Mouse (Mus musculus) ES-E14 (cell line): ENCODE measurements around the gene Ffar3.

ENCODE experiments used
- CHD2 ChIP-seq: IDR thresholded peaks from 2 replicates; pipeline ENCODE4 v1.6.1; 2014; ENCODE audit warnings: mild to moderate bottlenecking, low read depth, low read length, inconsistent platforms
- MAFK ChIP-seq: IDR thresholded peaks from 2 replicates; pipeline ENCODE4 v1.6.1; 2014; ENCODE audit warnings: mild to moderate bottlenecking, low read depth, low read length, inconsistent platforms; ENCODE audit not compliant: insufficient read depth
- ZC3H11A ChIP-seq: IDR thresholded peaks from 2 replicates; pipeline ENCODE4 v1.6.1; 2012; ENCODE audit warnings: low read depth, mild to moderate bottlenecking, inconsistent platforms, low read length, borderline replicate concordance
- ZNF384 ChIP-seq: IDR thresholded peaks from 2 replicates; pipeline ENCODE4 v1.6.1; 2012; ENCODE audit warnings: low read depth, low read length, inconsistent platforms

GRCm38 (mm10) chr7:30851421-30851820 lies 4.6 kb downstream of the Ffar3 start:
- TF ChIP-seq ZNF384, result no peak
- TF ChIP-seq MAFK, result no peak
- TF ChIP-seq ZC3H11A, result no peak
- TF ChIP-seq CHD2, result no peak
